Mouse (Mus musculus) spleen, adult 2 months (tissue): Measurements from ENCODE around the gene Stim2. TPM values are rescaled to one million over a fixed set of nuclear protein-coding genes. Genes with fewer than 3 reads are reported as not detected.

Experiments used
- DNase-seq, 2 experiments: peaks; one replicate each; pipeline versions ENCODE4 v3.0.0 to v3.0.0-alpha.2; 2012 to 2021; ENCODE audit warnings: low spot score in 2 of 2, low read depth in 1 of 2
- H3K27ac ChIP-seq: fragments of 200-500 bp; 2 replicates; pipeline ENCODE4 v1.5.1; 2012; ENCODE audit warnings: low read length, inconsistent platforms; ENCODE audit not compliant: insufficient read depth
- H3K27me3 ChIP-seq: fragments of 200-500 bp; 2 replicates; pipeline ENCODE4 v1.6.1; 2012; ENCODE audit warnings: mild to moderate bottlenecking, moderate library complexity, low read length, inconsistent platforms; ENCODE audit not compliant: control insufficient read depth, insufficient read depth
- H3K36me3 ChIP-seq: fragments of 200-500 bp; 2 replicates; pipeline ENCODE4 v1.6.1; 2012; ENCODE audit warnings: mild to moderate bottlenecking, low read length, inconsistent platforms; ENCODE audit not compliant: control insufficient read depth, insufficient read depth
- H3K4me1 ChIP-seq: fragments of 200-500 bp; 2 replicates; pipeline ENCODE4 v1.6.1; 2011; ENCODE audit warnings: inconsistent platforms; ENCODE audit not compliant: control insufficient read depth, insufficient read depth, insufficient read length
- H3K4me3 ChIP-seq: fragments of 200-500 bp; 2 replicates; pipeline ENCODE4 v1.5.1; 2011; ENCODE audit warnings: mild to moderate bottlenecking, inconsistent platforms; ENCODE audit not compliant: insufficient read depth, insufficient read length; ENCODE audit errors: extremely low read depth
- CTCF ChIP-seq: fragments of 200-500 bp; IDR thresholded peaks from 2 replicates; pipeline ENCODE4 v1.5.1; 2011; ENCODE audit warnings: mild to moderate bottlenecking, inconsistent platforms; ENCODE audit not compliant: insufficient read depth, insufficient read length, insufficient replicate concordance; ENCODE audit errors: extremely low read depth
- POLR2A ChIP-seq: fragments of 200-500 bp; IDR thresholded peaks from 2 replicates; pipeline ENCODE4 v1.6.1; 2011; ENCODE audit warnings: low read depth, low read length, inconsistent platforms
- WGBS: fragments of 180-500 bp; shearing (Covaris S2); methylation state at CpG from one replicate; pipeline ENCODE4 v1.1.7; 2018; 5-methylcytosine and 5-hydroxymethylcytosine counted together
- polyA plus RNA-seq: library from polyadenylated mRNA; depleted of rRNA; stranded (reverse); fragments of >200 nt; gene quantifications from 2 replicates; pipeline ENCODE4 v1.2.3, GENCODE M21; 2012; rRNA removed

The Stim2 gene
- polyA plus RNA-seq: 12.6 and 15.5 TPM in 2 replicates

DNA sequence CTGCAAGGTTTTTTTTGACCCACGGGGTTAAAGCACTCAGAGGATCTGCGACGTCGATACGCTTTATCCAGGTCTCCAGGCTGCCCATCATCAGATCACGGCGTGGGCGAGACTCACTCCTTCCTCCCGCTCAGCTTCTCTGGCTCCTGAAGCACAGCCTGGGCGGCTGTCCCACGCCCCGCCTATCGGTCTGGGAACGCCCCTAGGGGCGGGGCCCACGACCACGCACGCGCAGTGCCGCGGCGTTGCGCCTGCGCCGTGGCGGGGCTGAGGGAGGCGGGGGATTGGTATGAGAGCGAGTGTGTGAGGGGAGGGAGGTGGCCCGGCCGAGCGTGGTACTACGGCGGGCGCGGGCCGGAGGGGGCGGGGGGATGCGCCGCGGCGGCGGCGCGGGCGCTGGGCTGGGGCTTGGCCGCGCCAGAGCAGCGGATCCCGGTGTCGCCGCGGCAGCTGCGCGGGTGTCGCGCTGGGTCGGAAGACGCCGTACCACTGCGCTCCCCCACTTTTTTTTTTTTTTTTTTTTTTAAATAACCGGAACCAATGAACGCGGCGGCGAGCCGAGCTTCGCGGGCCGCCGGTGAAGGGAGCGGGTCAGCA lies at the start of gene Stim2:
Gene Stim2, plus strand, starts transcription at position 354 of the 597 bp plus-strand sequence.
- peak within 1 kb of the TSS; percentile 89 for H3K4me3 ChIP-seq
- TF ChIP-seq CTCF (no peak), POLR2A (peak; percentile 17)
- peak; percentile 84 to 91 for DNase-seq
- no peaks in the 10 kb centered on the region for H3K27me3 ChIP-seq
- no peaks in the 10 kb centered on the region; the same call in 1 of the 2 replicates for H3K4me1 ChIP-seq
- H3K36me3 ChIP-seq: no peaks in the 10 kb centered on the region
- under 1% methylated on average over 59 of the region's 71 CpGs for whole genome bisulfite sequencing
- H3K27ac ChIP-seq: peak within 1 kb of the TSS; percentile 80

DNA sequence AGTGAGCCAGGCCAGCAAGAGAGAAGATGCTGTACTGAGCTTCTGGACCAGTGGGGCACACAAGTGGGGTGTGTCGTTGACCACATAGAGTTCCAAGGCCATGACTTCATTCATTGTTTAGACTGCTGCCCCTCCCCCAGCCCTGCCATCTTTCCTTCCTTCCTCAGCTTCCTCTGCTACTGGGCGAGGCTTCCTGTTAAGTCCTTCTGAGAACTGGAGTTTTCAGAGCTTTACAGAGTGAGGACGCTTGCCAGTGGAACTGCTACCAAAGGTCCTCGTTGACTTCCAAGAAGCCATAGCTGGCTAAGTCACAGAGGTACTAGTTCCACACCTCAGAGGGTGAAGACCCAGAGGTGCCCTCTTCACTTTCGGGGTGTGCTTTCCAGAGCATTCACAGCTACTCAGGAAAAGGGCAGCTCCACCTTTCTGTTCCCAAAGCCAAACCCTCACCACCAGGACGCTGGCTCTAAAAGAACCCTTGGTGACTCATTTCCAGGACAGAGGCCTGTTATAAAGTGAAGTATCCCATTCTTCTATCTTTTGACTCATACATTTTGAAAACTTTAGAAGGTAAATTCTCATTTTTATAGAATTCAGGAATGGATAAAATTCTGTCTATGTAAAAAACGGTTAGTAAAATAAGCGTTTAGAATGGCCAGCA lies 49.6 kb upstream of the Stim2 start:
- Histone ChIP-seq H3K27ac (no peak overlapping the region), H3K27me3 (no peaks in the 10 kb centered on the region), H3K4me3 (no peak overlapping the region), H3K36me3 (no peaks in the 10 kb centered on the region), H3K4me1 (peaks cover 4% of the 10 kb centered on the region; the same call in 1 of the 2 replicates)
- no peak for DNase-seq
- TF ChIP-seq CTCF: no peak
- no peak for TF ChIP-seq POLR2A
- WGBS: 41% methylated on average over 8 of the region's 8 CpGs

DNA sequence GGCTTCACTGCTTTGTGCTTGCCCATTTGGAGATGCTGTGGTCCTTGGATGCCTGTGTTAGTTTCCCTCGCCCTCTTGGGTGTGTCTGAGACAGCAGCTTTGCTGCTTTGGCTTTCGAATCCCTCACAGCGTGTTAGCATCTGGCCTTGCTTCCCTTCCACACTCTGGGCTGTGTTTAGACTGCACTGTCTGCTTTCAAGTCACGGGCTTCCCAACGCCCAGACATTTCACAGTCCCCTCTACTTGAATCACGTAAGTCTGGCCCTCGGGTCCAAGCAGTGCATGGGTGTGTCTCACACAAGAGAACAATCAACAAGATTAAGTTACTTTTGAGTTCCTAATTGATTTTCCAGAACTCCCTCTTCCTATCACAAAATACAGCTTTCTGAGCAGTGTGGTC lies 48.1 kb upstream of the Stim2 start:
- Histone ChIP-seq H3K36me3 (no peaks in the 10 kb centered on the region), H3K4me1 (peaks cover 4% of the 10 kb centered on the region; the same call in 1 of the 2 replicates), H3K27me3 (no peaks in the 10 kb centered on the region), H3K27ac (no peak overlapping the region), H3K4me3 (no peak overlapping the region)
- DNase-seq: no peak
- TF ChIP-seq CTCF (no peak), POLR2A (no peak)
- 88% methylated on average over 7 of the region's 7 CpGs for WGBS

DNA sequence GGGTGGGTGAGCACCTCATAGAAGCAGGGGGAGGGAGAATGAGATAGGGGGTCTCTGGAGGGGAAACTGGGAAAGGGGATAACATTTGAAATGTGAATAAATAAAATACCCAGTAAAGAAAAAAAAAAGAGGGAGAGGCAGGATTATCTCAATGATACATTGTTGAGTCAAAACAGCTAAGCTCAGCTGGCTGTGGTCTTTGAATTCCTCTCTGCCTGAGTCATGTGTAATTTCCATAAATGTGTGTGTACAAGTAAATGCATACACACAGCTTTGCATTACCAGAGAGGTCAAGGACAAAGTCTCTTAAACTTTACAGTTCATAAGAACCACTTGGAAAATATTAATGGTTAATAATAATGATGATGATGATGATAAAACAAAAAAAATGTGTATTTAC lies 45.1 kb upstream of the Stim2 start:
- DNase-seq: no peak
- no peak for TF ChIP-seq CTCF
- no peak for TF ChIP-seq POLR2A
- no peak overlapping the region for H3K27ac ChIP-seq
- H3K36me3 ChIP-seq: no peaks in the 10 kb centered on the region
- no peak overlapping the region for H3K4me3 ChIP-seq
- peaks cover 4% of the 10 kb centered on the region; the same call in 1 of the 2 replicates for H3K4me1 ChIP-seq
- H3K27me3 ChIP-seq: no peaks in the 10 kb centered on the region

DNA sequence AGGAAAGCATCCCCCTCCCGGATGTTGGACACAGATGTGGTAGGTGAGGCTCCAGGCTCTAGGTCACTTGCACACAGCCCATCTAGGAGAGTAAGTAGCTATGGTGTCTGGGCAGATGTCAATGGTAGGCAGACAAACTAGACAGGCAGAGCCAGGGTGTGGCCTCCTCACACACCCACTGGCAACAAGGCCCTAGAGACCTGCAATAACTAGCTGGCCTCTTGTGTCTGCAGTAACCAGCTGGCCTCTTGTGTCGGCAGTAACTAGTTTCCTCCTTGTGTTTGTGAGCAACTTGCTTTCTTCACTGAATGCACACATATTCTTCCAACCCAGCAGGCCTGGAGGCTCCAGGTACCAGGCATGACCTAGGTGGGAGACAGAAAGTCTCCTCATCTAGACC lies 44.5 kb upstream of the Stim2 start:
- no peak for TF ChIP-seq CTCF
- no peak for TF ChIP-seq POLR2A
- Histone ChIP-seq H3K36me3 (no peaks in the 10 kb centered on the region), H3K4me1 (no peaks in the 10 kb centered on the region; the same call in 1 of the 2 replicates), H3K27ac (no peak overlapping the region), H3K4me3 (no peak overlapping the region), H3K27me3 (no peaks in the 10 kb centered on the region)
- DNase-seq: no peak
- WGBS: 89% methylated on average over 2 of the region's 2 CpGs

DNA sequence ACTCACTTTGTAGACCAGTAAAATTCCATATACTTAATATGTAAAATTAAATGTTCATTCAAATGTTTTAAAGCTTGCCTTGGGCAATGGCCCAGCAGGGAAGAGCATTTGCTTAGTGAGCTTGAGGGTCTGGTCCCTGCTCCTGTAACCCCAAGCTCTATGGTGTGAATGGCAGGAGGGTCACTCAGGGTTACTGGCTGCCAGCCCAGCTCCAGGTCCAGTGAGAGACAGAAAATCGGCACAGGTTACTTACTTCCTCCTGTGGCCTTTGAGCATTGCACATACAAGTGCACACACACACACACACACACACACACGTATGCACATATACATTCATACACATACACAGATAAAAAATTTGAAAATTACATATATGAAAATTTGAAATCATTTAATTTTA lies 42.3 kb upstream of the Stim2 start:
- WGBS: 89% methylated on average over 2 of the region's 2 CpGs
- no peaks in the 10 kb centered on the region for H3K27me3 ChIP-seq
- H3K4me1 ChIP-seq: no peaks in the 10 kb centered on the region
- no peak for TF ChIP-seq CTCF
- no peak for TF ChIP-seq POLR2A
- H3K36me3 ChIP-seq: no peaks in the 10 kb centered on the region
- H3K27ac ChIP-seq: no peak overlapping the region
- H3K4me3 ChIP-seq: no peak overlapping the region
- DNase-seq: no peak
